Mouse (Mus musculus): ENCODE data around the gene Sprr2k. TPM values are rescaled to one million over a fixed set of nuclear protein-coding genes. Genes with fewer than 3 reads are reported as not detected.
"Not testable (repeated sequence)": the region's sequence is repeated elsewhere in the genome, so short reads cannot be mapped to it uniquely, and the experiment has no call there.

Sprr2k gene
- total RNA-seq (2021) = not detected

DNA sequence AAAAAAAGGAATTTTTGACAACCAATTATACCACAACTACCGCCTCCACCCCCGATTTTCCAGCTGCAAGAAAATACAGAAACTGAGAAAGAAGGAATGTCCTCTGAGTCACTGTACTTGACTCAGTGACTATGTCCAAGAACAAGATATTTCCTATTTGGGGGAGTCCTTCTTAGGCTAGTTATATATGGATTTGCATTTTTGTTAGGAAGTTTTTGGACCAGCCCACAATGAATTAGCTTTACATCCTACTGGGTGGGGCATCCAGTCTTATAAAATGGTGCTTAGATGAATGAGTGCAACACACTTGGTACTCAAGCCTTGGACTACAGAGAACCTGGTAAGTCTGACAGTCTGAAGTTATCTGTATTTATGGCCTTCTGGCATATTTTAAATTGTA is at the start of gene Sprr2k:
Gene Sprr2k, plus strand, starts transcription at position 301 of the 400 bp plus-strand sequence.
- no peak for DNase-seq (ENCODE audit: low spot score)
- intact Hi-C loops (cut with DNase I) = no loop called here

DNA sequence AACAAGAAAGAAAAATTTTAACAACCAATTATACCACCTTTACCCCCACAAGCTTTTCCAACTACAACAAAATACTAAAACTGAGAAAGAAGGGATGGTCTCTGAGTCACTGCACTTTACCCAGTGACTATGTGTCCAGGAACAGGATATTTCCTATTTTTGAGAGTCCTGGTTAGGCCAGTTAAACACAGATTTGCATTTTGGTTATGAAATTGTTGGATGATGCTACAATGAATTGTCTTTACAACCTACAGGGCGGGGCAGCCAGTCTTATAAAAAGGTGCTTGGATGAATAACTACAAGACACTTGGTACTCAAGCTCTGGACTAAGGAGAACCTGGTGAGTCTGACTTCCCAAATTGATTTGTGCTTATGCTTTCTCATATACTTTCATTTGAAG is 47.0 kb upstream of the Sprr2k start, which contains the start of gene Sprr2h:
Gene Sprr2h, plus strand, starts transcription at position 301 of the 400 bp plus-strand sequence.
- DNase-seq (ENCODE audit: low spot score) = no peak
- intact Hi-C loops (cut with DNase I) = no loop called here

DNA sequence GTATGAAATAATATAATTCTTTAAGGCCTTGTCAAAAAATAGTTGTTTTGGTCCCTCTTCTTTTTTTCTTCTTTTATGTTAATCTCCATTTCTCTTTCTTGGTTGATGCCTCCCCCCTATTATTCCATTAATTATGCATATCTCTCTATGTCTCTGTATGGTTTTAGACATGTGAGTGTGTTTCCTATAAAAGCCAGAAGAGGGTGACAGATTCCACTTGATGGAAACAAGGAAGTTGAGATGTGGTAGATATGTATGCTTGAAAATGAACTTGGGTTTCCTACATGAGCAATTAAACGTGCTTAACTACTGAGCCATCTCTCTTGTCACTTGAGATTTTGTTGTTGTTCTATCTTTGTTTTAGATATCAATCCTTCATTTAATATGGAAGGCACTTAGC is 38.1 kb upstream of the Sprr2k start:
- intact Hi-C loops (cut with DNase I) = loop anchor here (10.0 kb wide), 1 partner anchor 120 kb away; no protein-coding TSS in a partner anchor

DNA sequence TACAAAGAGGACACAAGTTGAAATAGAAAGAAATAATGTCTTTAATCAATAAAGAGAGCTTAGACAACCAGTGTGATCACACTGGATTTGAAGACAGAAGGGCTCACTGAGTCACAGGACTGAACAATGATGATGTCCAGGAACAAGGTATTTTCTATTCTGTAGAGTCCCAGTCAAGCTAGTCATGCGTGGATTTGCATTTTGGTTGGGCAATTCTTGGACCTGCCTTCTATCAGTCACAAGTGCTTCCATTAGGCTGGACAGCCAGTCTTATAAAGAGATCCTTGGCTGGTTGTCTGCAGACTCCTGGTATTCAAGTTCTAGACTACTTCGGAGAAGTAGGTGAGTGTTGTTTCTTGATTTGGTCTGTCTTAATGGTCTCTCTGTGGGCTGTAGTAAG is 24.7 kb upstream of the Sprr2k start, which contains the start of gene Sprr2i:
Gene Sprr2i, plus strand, starts transcription at position 301 of the 400 bp plus-strand sequence.
- intact Hi-C loops (cut with DNase I) = no loop called here
- no peak for DNase-seq (ENCODE audit: low spot score)

More for the DNA sequence above, 38.1 kb upstream of the Sprr2k start:
- DNase-seq (ENCODE audit: low spot score) = no peak

DNA sequence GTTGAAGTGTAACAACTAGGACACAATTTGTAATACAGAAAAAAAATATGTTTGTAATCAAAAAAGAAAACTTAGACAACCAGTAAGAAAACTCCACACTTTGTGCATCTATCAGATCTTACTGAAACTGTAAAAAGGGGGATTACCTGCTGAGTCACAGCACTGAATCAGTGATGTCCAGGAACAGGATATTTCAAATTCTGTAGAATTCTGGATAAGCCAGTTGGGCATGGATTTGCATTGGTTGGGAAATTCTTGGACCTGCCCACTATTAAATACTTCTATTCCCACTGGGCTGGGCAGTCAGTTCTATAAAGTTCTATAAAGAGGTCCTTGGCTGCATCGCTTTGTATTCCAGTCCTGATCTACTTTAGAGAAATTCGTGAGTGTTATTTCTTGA is 14.6 kb upstream of the Sprr2k start, which contains the start of gene Sprr2j-ps:
Gene Sprr2j-ps, plus strand, starts transcription at position 301 of the 400 bp plus-strand sequence.
- no peak for DNase-seq (ENCODE audit: low spot score)
- intact Hi-C loops (cut with DNase I) = no loop called here

DNA sequence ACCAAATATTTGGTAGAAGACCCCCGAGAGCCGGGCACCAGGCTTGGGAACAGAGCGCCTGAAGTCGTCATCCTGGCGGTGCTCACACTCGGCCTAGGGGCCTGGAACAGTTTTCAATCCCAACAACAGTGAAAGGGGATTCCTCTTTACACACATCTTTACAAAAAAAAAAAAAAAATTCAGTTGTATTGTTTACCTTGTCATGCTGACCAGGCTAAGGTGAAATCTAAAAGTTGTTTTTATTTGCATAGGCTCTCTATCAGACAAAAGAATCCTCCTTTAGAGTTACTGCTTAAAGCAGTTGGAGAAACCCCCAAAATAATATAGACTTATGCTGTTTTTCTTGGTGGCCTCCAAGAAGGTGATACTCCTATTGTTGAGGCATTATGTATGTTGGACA is 3.1 kb upstream of the Sprr2k start, which contains the start of gene Gm9774:
Gene Gm9774, minus strand, starts transcription at position 101 of the 400 bp plus-strand sequence.
- DNase-seq (ENCODE audit: low spot score) = no peak
- intact Hi-C loops (cut with DNase I) = no loop called here

DNA sequence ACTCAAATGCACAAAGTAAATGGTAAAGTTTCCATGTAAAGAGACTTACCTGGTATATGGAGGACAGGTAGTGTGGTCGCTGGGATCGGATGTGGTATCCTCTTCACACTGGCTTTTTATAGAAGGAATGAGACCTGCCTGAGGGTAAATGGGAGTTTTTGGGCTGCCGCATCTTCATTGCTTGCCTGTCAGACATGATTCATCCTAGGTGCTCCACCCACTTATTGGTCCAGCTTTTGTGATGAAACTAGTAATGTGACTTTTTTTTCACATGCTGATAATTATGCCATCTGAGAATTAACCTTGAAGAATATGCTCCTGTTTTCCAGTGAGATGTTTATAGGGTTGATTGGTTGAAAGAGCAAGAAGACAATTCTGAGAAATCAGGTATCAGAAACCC is 6.3 kb downstream of the Sprr2k start, which contains the start of gene Sprr1b:
Gene Sprr1b, minus strand, starts transcription at position 101 of the 400 bp plus-strand sequence.
- no peak for DNase-seq (ENCODE audit: low spot score)
- intact Hi-C loops (cut with DNase I) = no loop called here

DNA sequence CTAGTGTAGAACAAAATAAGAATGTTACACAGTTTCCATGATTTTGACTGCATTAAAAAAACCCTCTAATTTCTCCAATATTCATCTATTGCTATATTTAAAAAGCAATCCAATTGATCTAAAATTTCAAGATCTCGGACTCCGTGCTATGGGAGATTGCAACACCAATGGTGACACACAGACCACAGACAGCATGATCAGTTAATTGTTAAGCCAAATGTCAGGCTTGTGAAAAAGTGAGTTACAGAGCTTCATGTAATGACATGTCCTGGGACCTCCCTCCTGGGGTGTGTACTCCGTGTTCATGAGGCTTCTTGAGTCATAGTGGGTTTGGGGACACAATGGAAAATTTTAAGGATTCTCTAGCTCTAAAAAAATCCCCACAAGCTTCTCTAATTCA is 7.8 kb downstream of the Sprr2k start:
- no peak for DNase-seq (ENCODE audit: low spot score)

DNA sequence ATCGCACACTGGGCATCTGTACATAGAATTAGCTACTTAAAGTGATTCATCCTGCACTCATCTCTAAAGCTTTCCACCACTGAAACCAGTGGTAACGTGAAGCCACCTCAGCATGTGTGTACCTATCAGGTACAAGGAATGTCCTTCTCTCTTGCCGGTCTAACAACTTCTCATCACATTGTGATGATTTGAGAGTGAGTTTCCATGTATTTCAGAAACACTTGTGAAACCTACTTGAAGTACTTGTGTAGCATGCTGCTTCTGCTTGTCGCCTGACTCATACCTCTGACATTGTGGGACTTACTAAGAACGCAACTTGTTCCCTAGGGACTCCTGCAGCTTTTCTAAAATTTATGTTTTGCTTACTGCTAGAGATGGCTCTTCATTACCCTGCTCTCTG is 22.8 kb downstream of the Sprr2k start:
- DNase-seq (ENCODE audit: low spot score) = no peak

More for the DNA sequence above, 7.8 kb downstream of the Sprr2k start:
- intact Hi-C loops (cut with DNase I) = no loop called here

DNA sequence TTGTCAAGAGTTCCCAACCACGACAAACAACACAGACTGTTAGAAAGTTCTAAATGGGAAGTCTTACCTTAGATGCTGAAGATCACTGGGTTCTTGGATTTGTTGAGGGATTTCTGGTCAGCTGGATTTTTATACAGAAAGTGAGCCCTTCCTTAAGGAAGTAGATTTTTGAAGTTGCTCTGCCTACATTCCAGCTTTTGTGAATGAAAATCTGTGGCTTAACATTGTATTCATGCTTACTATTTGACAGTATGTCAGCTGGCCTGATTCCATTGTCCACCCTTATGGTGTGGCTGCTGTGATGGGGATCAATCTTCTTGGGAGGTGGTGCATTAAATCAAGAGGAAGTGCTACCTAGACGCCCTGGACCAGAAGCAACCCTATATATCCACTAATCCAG is 26.2 kb downstream of the Sprr2k start, which contains the start of gene Sprr3:
Gene Sprr3, minus strand, starts transcription at position 101 of the 400 bp plus-strand sequence.
- intact Hi-C loops (cut with DNase I) = no loop called here
- no peak for DNase-seq (ENCODE audit: low spot score)

More for the DNA sequence above, 22.8 kb downstream of the Sprr2k start:
- intact Hi-C loops (cut with DNase I) = no loop called here

DNA sequence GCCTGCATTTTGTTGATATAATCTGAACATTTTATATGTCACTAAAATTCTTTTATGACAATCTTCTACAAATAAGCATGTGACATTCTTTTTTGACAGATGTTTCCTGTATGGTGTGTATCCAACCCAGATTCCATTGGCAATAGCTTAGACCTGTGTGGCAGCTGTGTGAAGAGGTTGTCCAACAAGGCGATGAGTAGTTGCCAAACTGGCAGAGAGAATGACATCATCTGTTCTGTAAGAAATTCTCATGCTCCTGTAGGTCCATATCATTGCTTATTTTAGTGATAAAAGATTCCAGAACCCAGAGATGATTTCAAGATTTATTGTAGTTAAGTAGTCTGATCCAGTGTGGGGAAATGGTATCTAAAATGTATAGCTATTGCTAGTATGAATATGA is 34.2 kb downstream of the Sprr2k start:
- intact Hi-C loops (cut with DNase I) = no loop called here

DNA sequence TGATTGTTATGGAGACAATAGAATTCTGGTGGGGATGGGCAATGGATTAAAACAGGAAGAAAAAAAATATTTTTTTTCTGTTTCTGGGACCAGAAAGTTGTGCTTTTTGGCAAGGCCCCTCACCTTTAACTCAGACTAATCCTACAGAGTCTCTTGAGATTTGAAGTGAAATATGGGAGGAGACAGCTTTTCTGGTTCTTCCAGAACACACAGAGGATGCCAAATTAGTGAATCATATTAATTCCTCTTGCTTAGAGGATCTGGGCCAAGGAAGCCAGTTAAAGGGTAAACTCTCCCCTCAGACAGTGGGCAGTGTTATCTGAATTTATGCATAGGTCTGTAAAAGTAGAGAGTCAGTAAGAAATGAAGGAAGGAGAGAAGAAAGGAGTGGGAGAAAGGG is 35.0 kb downstream of the Sprr2k start:
- intact Hi-C loops (cut with DNase I) = no loop called here
- DNase-seq (ENCODE audit: low spot score) = no peak

More for the DNA sequence above, 34.2 kb downstream of the Sprr2k start:
- DNase-seq (ENCODE audit: low spot score) = no peak

DNA sequence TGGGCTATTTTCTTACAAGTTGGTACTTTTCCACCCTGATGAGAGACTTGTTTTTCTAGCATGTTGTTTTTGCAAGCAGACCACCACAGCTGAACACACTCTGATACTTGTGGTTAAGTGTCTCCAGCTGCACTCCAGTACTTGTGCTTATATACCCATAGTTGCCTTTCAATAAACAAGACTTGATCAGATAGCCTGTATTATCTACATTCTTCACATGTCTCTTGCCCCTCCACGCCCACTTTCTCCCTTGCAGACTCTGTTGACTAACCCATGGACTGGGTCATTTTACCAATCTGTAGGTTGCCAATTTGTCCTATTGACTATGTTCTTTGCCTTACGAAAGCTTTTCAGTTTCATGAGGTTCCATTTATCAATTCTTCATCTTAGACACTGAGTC is 37.7 kb downstream of the Sprr2k start:
- no peak for DNase-seq (ENCODE audit: low spot score)
- intact Hi-C loops (cut with DNase I) = no loop called here

DNA sequence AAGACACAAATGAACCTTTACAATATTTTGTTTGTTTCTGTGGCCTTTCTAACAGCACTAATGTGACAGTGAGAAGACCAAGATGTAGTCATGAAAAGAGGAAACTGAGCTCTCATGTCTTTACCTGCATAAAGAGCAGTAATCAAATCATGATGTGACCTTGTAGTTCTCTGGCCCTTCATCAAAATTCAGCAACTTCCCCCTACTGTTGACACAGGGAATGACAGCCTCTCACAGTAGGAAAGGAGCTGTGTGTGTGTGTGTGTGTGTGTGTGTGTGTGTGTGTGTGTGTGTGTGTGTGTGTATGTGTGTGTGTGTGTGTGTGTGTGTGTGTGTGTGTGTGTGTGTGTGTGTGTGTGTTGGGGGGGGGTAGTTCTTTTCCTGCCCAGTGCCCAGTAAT is 48.9 kb downstream of the Sprr2k start:
- intact Hi-C loops (cut with DNase I); DNase-seq (ENCODE audit: low spot score): not testable (repeated sequence)

Other genes with a start within 250 kb of the Sprr2k start
- gene Sprr2a1, start 216.8 kb upstream of the Sprr2k start, total RNA-seq (2021) = not detected
- 1 to 10 TPM; 1.1 to 1.5 TPM for gene Sprr2a2, start 216.7 kb upstream of the Sprr2k start, total RNA-seq (2021)
- gene Sprr2a3, start 147.2 kb upstream of the Sprr2k start, total RNA-seq (2021) = not detected
- not detected for gene Sprr2b, start 116.0 kb upstream of the Sprr2k start, total RNA-seq (2021)
- not detected for gene Sprr2d, start 93.4 kb upstream of the Sprr2k start, total RNA-seq (2021)
- gene Sprr2e, start 80.4 kb upstream of the Sprr2k start, total RNA-seq (2021) = not detected
- gene Sprr2f, start 67.4 kb upstream of the Sprr2k start, total RNA-seq (2021) = not detected
- not detected for gene Sprr2h, start 46.9 kb upstream of the Sprr2k start, total RNA-seq (2021)
- gene Sprr2i, start 24.6 kb upstream of the Sprr2k start, total RNA-seq (2021) = not detected
- gene Sprr2j-ps, start 14.5 kb upstream of the Sprr2k start, total RNA-seq (2021) = not detected
- 1 to 10 TPM; 2.8 to 4.8 TPM for gene Gm9774, start 3.2 kb upstream of the Sprr2k start, total RNA-seq (2021)
- gene Sprr1b, start 6.2 kb downstream of the Sprr2k start, total RNA-seq (2021) = not detected
- gene Sprr3, start 26.1 kb downstream of the Sprr2k start, total RNA-seq (2021) = not detected
- not detected for gene Sprr1a, start 53.3 kb downstream of the Sprr2k start, total RNA-seq (2021)
- gene Sprr4, start 67.9 kb downstream of the Sprr2k start, total RNA-seq (2021) = not detected
- not detected for gene 2310046K23Rik, start 101.9 kb downstream of the Sprr2k start, total RNA-seq (2021)
- not detected for gene Ivl, start 141.2 kb downstream of the Sprr2k start, total RNA-seq (2021)
- gene Smcp, start 156.4 kb downstream of the Sprr2k start, total RNA-seq (2021) = not detected
- gene 2210017I01Rik, start 174.9 kb downstream of the Sprr2k start, total RNA-seq (2021) = not detected
- gene Lce6a, start 189.1 kb downstream of the Sprr2k start, total RNA-seq (2021) = not detected
- not detected for gene Lce1a1, start 215.7 kb downstream of the Sprr2k start, total RNA-seq (2021)
- not detected for gene Lce1b, start 224.3 kb downstream of the Sprr2k start, total RNA-seq (2021)
- not detected for gene Lce1a2, start 237.7 kb downstream of the Sprr2k start, total RNA-seq (2021)
- gene Lce1c, start 246.7 kb downstream of the Sprr2k start, total RNA-seq (2021) = not detected